Mouse (Mus musculus) midbrain, embryonic 14.5 days (tissue): ENCODE measurements around the gene Klhdc8a. TPM values are rescaled to one million over a fixed set of nuclear protein-coding genes. Genes with fewer than 3 reads are reported as not detected.
A peak's percentile ranks its signal among the peaks of the same experiment; 100 is the strongest.

Source experiments
- ATAC-seq: fragments of 200-750 bp; cut with Nextera tagmentation; 2 replicates; pipeline ENCODE4 v1.8.0; 2017; ENCODE audit warnings: moderate number of reproducible peaks, moderate library complexity; ENCODE audit not compliant: low FRiP score, low TSS enrichment
- DNase-seq: peaks from one replicate; pipeline ENCODE4 v3.0.0-alpha.2; 2015
- H3K27ac ChIP-seq: fragments of 300-500 bp; sonication (generic); replicated peaks from 2 replicates; pipeline ENCODE4 v1.5.1; 2014; ENCODE audit warnings: mild to moderate bottlenecking, low read depth, low read length, moderate library complexity
- H3K27me3 ChIP-seq: fragments of 300-500 bp; sonication (generic); 2 replicates; pipeline ENCODE4 v1.6.1; 2014; ENCODE audit warnings: low read length, control low read depth, mixed read lengths; ENCODE audit not compliant: control insufficient read depth, insufficient read depth
- H3K36me3 ChIP-seq: fragments of 300-500 bp; sonication (generic); 2 replicates; pipeline ENCODE4 v1.6.1; 2014; ENCODE audit warnings: low read length, control low read depth; ENCODE audit not compliant: control insufficient read depth, insufficient read depth
- H3K4me1 ChIP-seq: fragments of 300-500 bp; sonication (generic); 2 replicates; pipeline ENCODE4 v1.6.1; 2014; ENCODE audit warnings: mild to moderate bottlenecking, antibody characterized with exemption, low read length, control low read depth; ENCODE audit not compliant: control insufficient read depth, insufficient read depth
- H3K4me2 ChIP-seq: fragments of 300-500 bp; sonication (generic); 2 replicates; pipeline ENCODE4 v1.6.1; 2014; ENCODE audit warnings: mild to moderate bottlenecking, low read length, moderate library complexity
- H3K4me3 ChIP-seq: fragments of 300-500 bp; sonication (generic); replicated peaks from 2 replicates; pipeline ENCODE4 v1.5.1; 2014; ENCODE audit warnings: low read depth, low read length
- H3K9ac ChIP-seq: fragments of 300-500 bp; sonication (generic); replicated peaks from 2 replicates; pipeline ENCODE4 v1.6.1; 2014; ENCODE audit warnings: mild to moderate bottlenecking, low read length, moderate library complexity
- H3K9me3 ChIP-seq: fragments of 300-500 bp; sonication (generic); 2 replicates; pipeline ENCODE4 v1.6.1; 2016; ENCODE audit warnings: low read length, control low read depth, mixed read lengths; ENCODE audit not compliant: control insufficient read depth
- WGBS: fragments of 180-500 bp; shearing (Covaris S2); extraction: QIAGEN DNeasy Blood & Tissue Kit; methylation state at CpG from one replicate; pipeline ENCODE4 v1.1.7; 2014; 5-methylcytosine and 5-hydroxymethylcytosine counted together
- polyA plus RNA-seq: library from polyadenylated mRNA; unstranded; fragments of >200 nt; fragmentation: Nextera tagmentation; extraction: Ambion mirVana; gene quantifications from 2 replicates; pipeline ENCODE4 v1.2.1, GENCODE M21; 2014

Klhdc8a gene
- polyA plus RNA-seq, 1 experiment from 2014 or later: 10.1 TPM

- Histone ChIP-seq H3K27ac (0 out of 2 replicates have a peak overlapping the region, but pooled peaks have one; percentile 2), H3K9ac (no peak overlapping the region), H3K36me3 (no peaks in the 10 kb centered on the region), H3K27me3 (no peaks in the 10 kb centered on the region), H3K4me2 (no peak overlapping the region), H3K4me3 (no peak overlapping the region), H3K4me1 (peaks cover 57% of the 10 kb centered on the region), H3K9me3 (no peaks in the 10 kb centered on the region)
- DNase-seq (no peak), ATAC-seq (no peak)
- WGBS: 68% methylated on average over 3 of the region's 3 CpGs
These were observed 2.4 kb upstream of the Klhdc8a start for GRCm38 (mm10) chr1:132296051-132296450.

DNA sequence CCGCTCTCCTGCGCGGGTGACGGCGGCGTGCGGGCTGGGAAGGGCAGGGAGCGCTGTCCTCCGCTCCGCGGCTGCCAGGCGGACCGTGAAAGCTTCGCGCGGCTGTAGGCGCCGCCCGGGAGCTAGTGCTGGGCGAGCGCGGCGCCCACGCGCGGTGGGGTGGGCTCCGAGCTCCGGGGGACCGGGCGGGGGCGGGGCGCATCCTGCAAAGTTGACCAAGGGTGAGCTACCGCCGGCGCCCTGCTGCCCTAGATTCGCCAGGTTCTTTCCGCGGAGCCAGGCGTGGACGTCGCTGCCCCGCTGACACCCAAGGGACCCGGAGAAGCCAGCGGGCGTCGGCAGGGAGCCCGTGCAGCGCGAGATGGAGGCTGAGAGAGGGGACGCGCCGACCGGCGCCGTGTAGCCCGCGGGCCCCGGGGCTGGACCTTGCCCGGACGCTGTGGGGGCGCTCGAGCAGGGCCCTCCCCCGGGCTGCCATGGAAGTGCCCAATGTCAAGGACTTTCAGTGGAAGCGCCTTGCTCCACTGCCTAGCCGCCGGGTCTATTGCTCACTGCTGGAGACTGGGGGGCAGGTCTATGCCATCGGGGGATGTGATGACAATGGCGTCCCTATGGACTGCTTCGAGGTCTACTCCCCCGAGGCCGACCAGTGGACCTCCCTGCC is 507 bp downstream of the Klhdc8a start:
- H3K9ac ChIP-seq: peak overlapping the region; percentile 86
- peak overlapping the region; percentile 59 for H3K4me3 ChIP-seq
- H3K9me3 ChIP-seq: no peaks in the 10 kb centered on the region
- H3K4me1 ChIP-seq: peaks cover 52% of the 10 kb centered on the region
- WGBS: under 1% methylated on average over 70 of the region's 71 CpGs
- ATAC-seq: peak; percentile 70
- H3K36me3 ChIP-seq: no peaks in the 10 kb centered on the region
- H3K4me2 ChIP-seq: peak overlapping the region; percentile 99
- H3K27me3 ChIP-seq: no peaks in the 10 kb centered on the region
- peak overlapping the region; percentile 90 for H3K27ac ChIP-seq
- peak; percentile 78 for DNase-seq

- Histone ChIP-seq H3K36me3 (no peaks in the 10 kb centered on the region), H3K4me3 (peak overlapping the region; percentile 59), H3K27me3 (no peaks in the 10 kb centered on the region), H3K4me1 (peaks cover 52% of the 10 kb centered on the region), H3K4me2 (peak overlapping the region; percentile 99), H3K9ac (peak overlapping the region; percentile 86; the same call in 1 of the 2 replicates), H3K27ac (no peak overlapping the region), H3K9me3 (no peaks in the 10 kb centered on the region)
- no peak for ATAC-seq
- DNase-seq: no peak
- 83% methylated on average over 5 of the region's 5 CpGs for WGBS
These were observed 1.3 kb downstream of the Klhdc8a start for GRCm38 (mm10) chr1:132299744-132300143.

GRCm38 (mm10) chr1:132301242-132301641 is 2.8 kb downstream of the Klhdc8a start:
- H3K27ac ChIP-seq: no peak overlapping the region
- no peaks in the 10 kb centered on the region for H3K9me3 ChIP-seq
- no peak overlapping the region for H3K9ac ChIP-seq
- H3K4me2 ChIP-seq: peak overlapping the region; percentile 99
- no peak overlapping the region for H3K4me3 ChIP-seq
- DNase-seq (no peak), ATAC-seq (no peak)
- peaks cover 42% of the 10 kb centered on the region for H3K4me1 ChIP-seq
- H3K36me3 ChIP-seq: no peaks in the 10 kb centered on the region
- WGBS: 82% methylated on average over 5 of the region's 5 CpGs
- no peaks in the 10 kb centered on the region for H3K27me3 ChIP-seq

- no peaks in the 10 kb centered on the region for H3K36me3 ChIP-seq
- ATAC-seq (no peak), DNase-seq (no peak)
- H3K9ac ChIP-seq: no peak overlapping the region
- WGBS: 89% methylated on average over 9 of the region's 9 CpGs
- H3K9me3 ChIP-seq: no peaks in the 10 kb centered on the region
- peaks cover 39% of the 10 kb centered on the region for H3K4me1 ChIP-seq
- H3K27ac ChIP-seq: no peak overlapping the region
- H3K4me2 ChIP-seq: 0 out of 2 replicates have a peak overlapping the region, but pooled peaks have one; percentile 99
- H3K27me3 ChIP-seq: no peaks in the 10 kb centered on the region
- no peak overlapping the region for H3K4me3 ChIP-seq
These were observed 4.0 kb downstream of the Klhdc8a start for GRCm38 (mm10) chr1:132302341-132302866.

DNA sequence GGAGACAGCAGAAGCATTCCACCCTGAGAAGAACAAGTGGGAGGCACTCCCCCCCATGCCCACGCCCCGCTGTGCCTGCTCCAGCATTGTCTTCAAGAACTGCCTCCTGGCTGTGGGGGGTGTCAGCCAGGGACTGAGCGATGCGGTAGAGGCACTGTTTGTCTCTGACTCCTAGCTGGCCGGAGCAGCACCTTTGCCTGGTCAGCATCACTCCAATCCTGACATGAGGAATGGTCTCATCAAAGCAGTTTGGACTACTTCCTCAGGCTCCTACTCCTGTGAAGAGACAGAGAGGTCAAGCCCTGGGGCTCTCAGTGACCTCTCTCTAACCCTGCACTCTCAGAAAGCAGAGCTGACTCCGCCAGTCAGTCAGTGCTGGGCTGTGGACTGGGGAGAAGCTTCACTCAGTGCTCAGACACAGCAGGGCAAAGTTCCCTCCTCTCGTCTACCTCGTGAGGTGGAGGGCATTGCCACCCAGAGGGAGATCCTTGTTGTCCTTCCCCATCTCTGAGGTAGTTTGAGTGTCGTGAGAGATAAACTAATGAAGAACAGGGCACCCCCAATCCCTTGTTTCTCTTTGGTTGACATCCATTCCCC is 6.3 kb downstream of the Klhdc8a start:
- no peak overlapping the region for H3K4me2 ChIP-seq
- H3K27ac ChIP-seq: no peak overlapping the region
- H3K9ac ChIP-seq: no peak overlapping the region
- no peaks in the 10 kb centered on the region for H3K36me3 ChIP-seq
- peaks cover 18% of the 10 kb centered on the region for H3K4me1 ChIP-seq
- ATAC-seq (no peak), DNase-seq (no peak)
- no peaks in the 10 kb centered on the region for H3K27me3 ChIP-seq
- H3K9me3 ChIP-seq: no peaks in the 10 kb centered on the region
- 57% methylated on average over 9 of the region's 9 CpGs for WGBS
- no peak overlapping the region for H3K4me3 ChIP-seq

- Histone ChIP-seq H3K4me1 (peaks cover 15% of the 10 kb centered on the region; the same call in 1 of the 2 replicates), H3K9ac (no peak overlapping the region), H3K4me3 (no peak overlapping the region), H3K4me2 (no peak overlapping the region), H3K27ac (no peak overlapping the region), H3K9me3 (no peaks in the 10 kb centered on the region), H3K36me3 (no peaks in the 10 kb centered on the region), H3K27me3 (no peaks in the 10 kb centered on the region)
- WGBS: 42% methylated on average over 4 of the region's 4 CpGs
- no peak for ATAC-seq
- peak; percentile 78 for DNase-seq
These were observed 7.7 kb downstream of the Klhdc8a start for GRCm38 (mm10) chr1:132306160-132306559.

GRCm38 (mm10) chr1:132306808-132307207 is 8.4 kb downstream of the Klhdc8a start:
- no peak overlapping the region for H3K4me3 ChIP-seq
- H3K27ac ChIP-seq: no peak overlapping the region
- ATAC-seq (no peak), DNase-seq (no peak)
- peaks cover 8% of the 10 kb centered on the region; the same call in 1 of the 2 replicates for H3K4me1 ChIP-seq
- no peaks in the 10 kb centered on the region for H3K9me3 ChIP-seq
- H3K27me3 ChIP-seq: no peaks in the 10 kb centered on the region
- no peak overlapping the region for H3K4me2 ChIP-seq
- no peaks in the 10 kb centered on the region for H3K36me3 ChIP-seq
- WGBS: 23% methylated on average over 4 of the region's 4 CpGs
- H3K9ac ChIP-seq: no peak overlapping the region
